Mouse (Mus musculus): ENCODE data around the gene Acot3.
"Not testable (repeated sequence)": the region's sequence is repeated elsewhere in the genome, so short reads cannot be mapped to it uniquely, and the experiment has no call there.

Gene Acot3

DNA sequence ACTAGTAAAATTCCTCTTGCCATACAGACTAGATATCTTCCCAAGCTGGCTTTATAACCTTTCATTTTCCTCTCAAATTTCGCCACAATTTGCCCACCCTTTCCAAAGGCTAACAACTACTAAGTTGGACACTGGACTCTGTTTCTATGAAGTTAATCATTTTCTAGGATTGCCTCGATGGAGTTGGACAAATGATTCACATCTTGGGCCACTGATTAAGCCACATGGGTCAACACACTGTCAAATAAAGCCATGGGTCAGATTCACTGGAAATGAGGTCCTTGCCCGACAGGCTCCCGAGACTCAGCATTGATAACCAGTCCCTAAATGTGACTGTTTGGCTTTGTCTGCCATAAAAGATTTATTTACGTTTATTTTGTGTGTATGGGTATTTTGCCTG lies 9.7 kb upstream of the Acot3 start:
- no peak for DNase-seq (ENCODE audit: extremely low spot score, low read depth, low spot score)

DNA sequence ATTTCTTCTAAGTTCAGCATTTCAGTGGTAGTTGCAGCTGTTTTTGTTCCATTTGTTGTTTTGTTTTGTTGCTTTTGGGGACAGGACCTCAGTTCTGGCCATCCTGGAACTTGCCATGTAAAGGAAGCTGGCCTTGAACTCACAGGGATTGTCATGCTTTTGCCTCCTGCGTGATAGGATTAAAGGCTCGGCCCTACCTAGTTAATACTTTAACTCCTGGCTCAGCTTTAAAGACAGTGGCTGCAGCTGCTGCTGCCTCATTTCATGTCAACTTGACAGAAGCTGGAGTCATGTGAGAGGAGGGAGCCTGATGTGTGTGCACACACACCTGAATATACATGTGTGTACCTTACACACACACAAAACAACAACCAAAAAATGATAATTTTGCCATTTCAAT lies 7.9 kb upstream of the Acot3 start:
- no peak for DNase-seq (ENCODE audit: extremely low spot score, low read depth, low spot score)

DNA sequence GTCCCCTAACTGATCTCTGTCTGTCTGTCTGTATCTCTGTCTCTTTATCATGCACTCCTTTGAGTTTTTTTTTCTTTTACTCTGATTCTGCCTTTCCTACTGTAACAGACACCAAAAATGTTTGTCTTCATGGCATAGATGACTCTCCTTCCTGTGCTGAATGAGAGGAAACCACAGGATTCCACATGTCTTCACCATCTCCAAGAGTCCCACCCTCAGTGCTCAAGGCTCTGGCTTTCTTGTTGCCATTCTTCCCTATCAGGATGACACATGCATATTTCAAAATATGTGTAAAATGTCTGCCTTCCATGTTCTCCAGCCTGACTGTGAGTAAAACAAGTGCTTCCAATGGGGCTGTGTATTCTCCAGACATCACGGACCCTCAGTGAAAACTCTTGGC lies 5.0 kb upstream of the Acot3 start:
- no peak for DNase-seq (ENCODE audit: extremely low spot score, low read depth, low spot score)

DNA sequence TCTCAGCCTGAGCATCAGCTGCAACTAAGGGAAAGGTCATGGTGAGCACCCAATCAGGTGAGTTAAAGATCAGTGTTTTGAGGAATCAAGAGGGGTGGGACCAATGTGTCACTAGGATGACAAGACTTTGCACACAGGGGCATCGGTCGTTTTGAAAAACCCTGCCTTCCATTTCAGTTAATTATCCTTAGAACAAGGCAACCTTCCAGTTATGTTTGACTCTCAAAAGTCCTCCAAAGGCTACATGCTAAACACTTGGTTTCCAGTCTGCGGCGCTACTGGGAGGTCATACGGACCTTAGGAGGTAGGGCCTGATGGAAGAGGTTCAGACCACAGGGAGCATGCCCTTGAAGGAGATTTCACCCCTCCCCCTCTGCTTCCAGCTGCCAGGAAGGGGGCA lies 1.2 kb upstream of the Acot3 start:
- not testable (repeated sequence) for DNase-seq (ENCODE audit: extremely low spot score, low read depth, low spot score)

DNA sequence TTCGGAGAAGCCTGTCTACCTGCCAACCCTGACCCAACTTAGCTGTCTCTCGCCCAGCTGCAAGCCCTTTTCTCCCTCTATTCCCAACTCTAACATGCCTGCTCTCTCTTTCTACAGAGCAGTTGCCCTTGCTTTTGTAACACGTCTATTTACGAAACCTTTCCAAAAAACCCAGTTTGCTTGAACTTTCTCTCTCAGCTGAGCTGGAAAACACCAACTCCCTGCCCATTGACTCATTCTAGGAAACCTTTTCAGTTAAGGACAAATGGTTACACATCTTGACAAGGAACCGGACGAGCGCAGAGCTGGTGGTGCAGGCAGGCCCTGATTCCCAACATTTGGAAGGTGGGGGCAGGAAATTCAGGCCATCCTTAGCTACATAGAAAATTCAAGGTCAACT lies 665 bp downstream of the Acot3 start:
- DNase-seq (ENCODE audit: extremely low spot score, low read depth, low spot score): no peak

DNA sequence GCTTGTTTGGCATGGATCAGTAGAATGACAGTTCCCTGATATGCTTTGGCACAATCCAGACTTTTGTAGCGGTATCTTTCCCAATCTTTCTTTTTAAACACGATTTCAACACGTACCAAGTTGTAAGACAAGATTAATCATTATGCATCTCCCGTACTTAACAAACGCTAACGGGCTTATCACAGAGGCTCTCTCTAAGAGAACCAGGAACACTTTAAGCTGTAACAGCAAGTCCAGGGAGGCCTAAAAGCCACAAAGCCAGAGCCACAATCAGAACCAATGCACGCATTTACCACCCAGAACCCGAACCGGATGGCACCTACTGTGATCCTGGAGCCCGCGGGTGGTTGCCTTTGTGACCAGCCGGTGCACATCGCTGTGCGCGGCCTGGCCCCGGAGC lies 1.2 kb downstream of the Acot3 start:
- no peak for DNase-seq (ENCODE audit: extremely low spot score, low read depth, low spot score)

DNA sequence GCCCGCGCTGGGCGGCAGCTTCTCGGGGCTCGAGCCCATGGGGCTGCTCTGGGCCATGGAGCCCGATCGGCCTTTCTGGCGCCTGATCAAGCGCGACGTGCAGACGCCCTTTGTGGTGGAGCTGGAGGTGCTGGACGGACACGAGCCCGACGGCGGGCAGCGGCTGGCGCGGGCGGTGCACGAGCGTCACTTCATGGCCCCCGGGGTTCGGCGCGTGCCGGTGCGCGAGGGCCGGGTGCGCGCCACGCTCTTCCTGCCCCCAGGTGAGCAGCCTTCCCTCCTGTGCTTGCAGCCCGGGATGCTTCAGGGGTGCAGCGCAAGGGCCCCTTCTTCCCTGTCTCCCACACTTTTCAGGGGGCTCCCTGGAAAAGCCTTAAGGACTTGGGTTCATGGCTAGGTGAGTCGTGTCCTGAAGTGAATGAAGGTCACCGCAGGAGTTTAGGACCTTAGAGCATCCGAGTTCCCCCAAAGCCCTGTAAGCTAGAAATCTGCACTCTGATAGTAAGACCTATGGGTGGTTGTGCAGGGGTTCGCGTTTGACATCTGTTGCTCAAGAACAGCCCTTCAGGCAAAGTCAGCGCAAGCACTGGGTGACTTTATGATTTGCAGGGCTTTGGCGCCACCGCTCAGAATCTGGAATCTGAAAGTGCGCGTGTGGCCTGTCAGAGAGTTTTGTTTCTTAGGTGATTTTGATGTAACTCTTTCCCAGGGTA lies 1.9 kb downstream of the Acot3 start:
- no peak for DNase-seq (ENCODE audit: extremely low spot score, low read depth, low spot score)

DNA sequence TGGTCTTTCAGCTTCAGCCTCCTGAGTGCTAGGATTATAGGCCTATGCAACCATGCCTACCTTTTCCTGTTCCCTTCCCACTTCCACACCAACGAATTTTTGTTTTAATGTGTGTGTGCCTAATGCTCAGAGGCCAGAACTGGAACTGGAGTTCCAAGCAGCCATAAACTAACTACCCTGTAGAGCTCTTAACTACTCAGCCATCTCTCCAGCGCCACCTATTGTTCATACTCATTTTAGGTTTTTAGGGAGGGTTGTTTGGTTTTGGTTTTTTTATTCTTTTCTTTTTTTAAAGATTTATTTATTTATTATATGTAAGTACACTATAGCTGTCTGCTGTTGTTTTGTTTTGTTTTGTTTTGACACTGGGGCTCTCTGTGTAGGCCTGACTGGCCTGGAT lies 9.0 kb downstream of the Acot3 start:
- no peak for DNase-seq (ENCODE audit: extremely low spot score, low read depth, low spot score)

DNA sequence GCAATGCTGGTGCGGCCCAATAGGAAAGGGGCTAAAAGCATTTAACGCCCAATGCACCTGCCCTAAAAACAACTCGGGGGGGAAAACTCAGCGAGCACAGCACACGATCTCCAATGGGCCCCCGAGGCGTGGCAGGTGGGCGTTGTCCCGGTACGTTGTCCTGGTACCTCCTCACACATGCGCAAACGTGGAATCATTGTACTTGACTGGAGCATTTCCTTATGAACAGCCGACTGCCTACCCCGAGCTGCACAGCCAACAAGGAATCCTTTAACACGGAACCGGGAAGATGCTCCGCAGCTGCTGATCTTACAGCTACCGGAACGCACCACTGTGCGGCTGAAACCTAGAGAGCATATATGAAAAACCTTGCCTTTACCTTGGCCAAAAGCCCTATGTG lies 10.4 kb downstream of the Acot3 start:
- DNase-seq (ENCODE audit: extremely low spot score, low read depth, low spot score): no peak

DNA sequence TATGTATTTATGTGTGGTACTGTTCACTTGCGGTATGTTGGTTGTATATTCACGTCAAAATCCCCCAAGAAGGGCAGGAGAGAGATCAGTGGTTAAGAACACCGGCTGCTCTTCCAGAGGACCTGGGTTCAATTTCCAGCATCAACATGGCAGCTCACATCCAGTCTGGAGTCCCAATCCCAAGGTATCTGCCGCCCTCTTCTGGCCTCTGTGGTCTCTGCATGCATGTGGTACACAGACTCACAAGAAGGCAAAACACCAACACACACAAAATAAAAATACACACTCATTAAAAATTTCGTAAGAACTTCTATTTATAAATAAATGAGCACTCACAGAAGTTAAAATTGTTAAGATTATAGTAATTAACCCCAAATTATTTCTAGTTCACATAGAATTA lies 11.3 kb downstream of the Acot3 start:
- DNase-seq (ENCODE audit: extremely low spot score, low read depth, low spot score): no peak

DNA sequence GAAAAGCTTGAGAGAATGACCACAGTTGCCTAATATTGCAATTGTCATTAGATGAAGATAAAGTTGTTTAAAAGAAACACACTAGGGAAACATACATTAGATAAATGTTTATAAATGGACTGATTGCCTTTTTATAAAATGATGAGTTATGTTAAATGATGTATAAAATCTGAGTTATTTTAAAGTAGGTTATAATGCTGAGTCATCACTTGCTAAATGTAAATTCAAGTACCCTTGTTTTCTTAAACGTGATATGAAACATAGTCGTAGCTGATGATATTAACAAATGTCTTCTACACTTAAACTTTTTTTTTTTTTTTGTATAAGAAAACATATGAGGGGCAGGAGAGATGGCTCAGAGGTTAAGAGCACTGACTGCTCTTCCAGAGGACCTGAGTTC lies 11.9 kb downstream of the Acot3 start:
- no peak for DNase-seq (ENCODE audit: extremely low spot score, low read depth, low spot score)

DNA sequence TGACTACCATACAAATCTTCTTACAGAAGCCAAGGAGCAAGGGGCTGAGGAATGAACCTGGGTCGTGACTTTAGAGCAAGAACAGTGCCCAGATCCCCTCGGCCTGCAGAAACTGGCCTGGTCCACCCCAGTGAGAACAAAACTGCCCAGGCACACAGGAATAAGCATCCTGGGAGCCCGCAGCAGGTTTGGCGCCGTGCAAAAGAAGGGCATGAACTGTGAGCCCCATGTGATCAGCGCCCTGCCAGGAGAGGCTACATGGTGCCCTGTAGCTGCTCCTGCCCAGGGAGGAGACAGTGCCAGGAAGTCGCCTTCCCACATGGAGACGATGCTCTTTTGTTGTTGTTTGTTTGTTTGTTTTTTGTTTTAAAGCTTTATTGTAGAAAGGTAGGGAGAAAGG lies 12.7 kb downstream of the Acot3 start:
- no peak for DNase-seq (ENCODE audit: extremely low spot score, low read depth, low spot score)

DNA sequence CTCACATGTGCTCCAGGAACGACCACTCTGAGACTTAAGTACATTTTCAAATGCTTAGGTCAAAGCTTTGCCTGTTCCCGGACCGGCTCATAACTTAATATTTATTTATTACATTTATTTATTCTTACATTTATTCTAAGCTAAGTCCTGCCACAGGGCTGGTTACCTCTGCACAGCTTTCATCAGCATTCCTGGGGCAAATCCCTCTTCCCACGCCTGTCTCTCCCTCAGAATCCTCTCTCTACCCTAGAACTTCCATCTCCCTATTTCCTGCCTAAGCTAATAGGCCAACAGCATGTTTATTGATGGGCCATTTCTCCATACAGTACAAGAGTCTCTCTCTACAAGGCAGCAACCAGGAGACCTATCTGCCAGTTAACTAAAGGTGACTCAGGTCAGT lies 15.8 kb downstream of the Acot3 start:
- DNase-seq (ENCODE audit: extremely low spot score, low read depth, low spot score): no peak

DNA sequence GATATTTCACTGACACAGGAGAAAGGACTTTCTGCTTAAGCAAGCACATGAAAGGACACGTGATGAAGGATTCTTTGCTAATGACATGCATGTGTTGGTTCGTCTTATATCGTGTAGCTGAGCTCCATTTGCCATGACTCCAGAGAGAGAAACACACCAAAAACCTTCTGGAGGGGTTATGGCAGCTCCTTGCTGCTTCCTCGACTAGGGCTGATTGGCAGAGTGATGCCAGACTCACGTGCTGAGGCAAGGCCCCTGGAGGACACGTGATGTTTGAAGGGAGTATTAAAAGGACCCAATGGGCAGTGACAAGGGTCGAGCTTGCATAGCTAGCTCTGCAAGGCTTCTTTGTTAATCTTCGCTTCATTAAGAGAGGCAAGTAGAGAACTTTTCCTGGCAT lies 16.4 kb downstream of the Acot3 start:
- no peak for DNase-seq (ENCODE audit: extremely low spot score, low read depth, low spot score)

DNA sequence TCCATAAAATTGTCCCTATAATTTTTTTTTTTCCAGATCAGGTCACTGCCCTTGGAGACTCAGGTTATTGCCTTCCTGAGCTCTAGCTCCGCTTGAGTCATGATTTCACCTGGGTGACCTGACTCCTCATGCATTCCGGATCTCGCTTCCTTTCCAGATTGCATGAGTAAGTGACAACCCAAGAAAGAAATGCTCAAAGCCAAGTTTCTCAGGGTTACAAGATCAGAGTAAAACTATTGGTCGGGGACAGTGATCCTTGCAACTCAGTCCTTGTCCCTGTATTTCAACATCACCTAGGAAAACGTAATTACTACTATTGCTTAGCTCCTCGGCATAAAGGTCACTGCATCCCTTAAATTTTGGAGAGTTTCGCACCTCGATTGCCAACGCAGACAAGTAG lies 17.0 kb downstream of the Acot3 start, which contains the start of gene Acot5:
Gene Acot5, plus strand, starts transcription at position 340 of the 400 bp plus-strand sequence.
- DNase-seq (ENCODE audit: extremely low spot score, low read depth, low spot score): no peak

DNA sequence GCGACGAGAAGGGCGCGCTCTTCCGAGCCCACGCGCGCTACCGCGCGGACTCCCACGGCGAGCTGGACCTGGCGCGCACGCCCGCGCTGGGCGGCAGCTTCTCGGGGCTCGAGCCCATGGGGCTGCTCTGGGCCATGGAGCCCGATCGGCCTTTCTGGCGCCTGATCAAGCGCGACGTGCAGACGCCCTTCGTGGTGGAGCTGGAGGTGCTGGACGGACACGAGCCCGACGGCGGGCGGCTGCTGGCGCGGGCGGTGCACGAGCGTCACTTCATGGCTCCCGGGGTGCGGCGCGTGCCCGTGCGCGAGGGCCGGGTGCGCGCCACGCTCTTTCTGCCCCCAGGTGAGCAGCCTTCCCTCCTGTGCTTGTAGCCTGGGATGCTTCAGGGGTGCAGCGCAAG lies 17.6 kb downstream of the Acot3 start:
- DNase-seq (ENCODE audit: extremely low spot score, low read depth, low spot score): not testable (repeated sequence)

DNA sequence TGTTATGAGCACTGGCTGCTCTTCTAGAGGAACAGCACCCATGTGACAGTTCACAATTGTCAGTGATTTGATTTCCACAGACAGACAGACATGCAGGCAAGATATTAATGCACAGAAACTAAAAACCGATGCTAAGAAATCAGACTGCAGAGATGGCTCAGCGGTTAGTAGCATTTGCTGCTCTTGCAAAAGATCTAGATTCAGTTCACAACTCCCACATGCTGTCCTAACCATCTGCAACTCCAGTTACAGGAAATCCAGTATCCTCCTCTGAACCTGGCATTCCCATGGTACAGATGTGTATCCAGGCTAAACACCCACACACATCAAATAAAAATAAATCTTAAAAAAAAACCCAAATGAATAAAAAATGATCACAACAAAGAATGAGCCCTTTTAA lies 19.8 kb downstream of the Acot3 start:
- DNase-seq (ENCODE audit: extremely low spot score, low read depth, low spot score): no peak

DNA sequence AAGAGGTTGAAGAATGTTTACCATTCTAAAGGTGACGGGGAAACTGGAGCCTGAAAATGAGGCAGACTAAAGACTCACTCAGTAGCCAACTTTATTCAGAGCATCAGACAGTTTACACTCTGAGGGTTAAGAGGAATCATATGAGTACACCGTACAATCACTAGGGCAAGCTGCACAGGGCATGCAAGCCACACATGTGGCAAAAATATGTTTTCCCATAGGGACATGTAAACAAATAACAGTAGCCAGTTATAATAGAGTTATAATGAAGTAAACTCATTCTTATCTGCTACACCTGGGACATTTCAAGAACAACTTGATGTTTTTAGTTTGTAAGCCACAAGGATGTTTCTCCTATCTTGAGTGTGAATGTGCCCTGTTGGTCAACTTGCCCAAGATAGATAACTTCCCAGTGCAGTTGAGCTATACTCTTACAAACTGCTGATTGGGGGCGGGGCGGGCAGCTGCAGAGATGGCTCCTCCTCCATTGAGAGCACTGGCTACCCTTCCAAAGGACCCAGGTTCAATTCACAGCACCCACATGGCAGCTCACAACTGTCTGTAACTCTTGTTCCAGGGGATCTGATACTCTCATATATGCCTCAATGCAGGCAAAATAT lies 25.5 kb downstream of the Acot3 start:
- DNase-seq (ENCODE audit: extremely low spot score, low read depth, low spot score): no peak

DNA sequence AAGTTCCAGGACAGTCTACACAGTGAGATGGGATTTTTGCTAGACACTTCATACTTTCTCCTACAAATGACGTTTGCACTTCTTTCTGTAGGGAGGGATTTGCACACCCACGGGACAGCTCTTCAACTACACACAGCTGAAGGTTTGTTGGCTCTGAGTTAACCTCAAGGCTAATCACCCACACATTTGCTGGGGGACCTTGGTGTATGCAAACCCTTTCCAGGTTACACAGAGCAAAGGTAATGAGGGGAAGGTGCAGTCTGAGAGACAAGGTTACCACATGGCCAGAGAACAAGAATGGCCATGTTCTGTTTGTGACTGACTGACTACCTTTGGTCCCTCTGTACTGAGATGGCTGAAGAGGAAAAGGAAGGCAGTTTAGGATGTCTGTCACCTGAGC lies 31.9 kb downstream of the Acot3 start:
- no peak for DNase-seq (ENCODE audit: extremely low spot score, low read depth, low spot score)

DNA sequence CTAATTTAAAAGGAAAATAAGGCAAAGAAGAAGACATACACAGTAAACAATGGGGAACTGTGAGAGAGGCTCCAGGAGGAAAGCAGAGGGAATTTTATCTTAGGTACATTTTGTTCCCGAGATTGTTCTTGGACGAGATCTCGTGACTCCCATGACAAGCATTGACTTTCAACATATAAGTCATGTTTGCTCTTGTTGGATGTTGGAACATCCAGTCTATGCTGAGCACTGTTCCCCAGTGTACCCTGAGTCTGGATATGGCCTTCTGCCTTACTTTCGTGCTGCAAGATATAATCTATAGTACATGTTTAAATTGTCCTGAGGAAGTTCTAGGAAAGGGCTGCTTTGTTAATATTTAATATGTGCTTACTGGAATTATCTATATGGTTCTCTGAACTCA lies 32.6 kb downstream of the Acot3 start:
- DNase-seq (ENCODE audit: extremely low spot score, low read depth, low spot score): no peak

DNA sequence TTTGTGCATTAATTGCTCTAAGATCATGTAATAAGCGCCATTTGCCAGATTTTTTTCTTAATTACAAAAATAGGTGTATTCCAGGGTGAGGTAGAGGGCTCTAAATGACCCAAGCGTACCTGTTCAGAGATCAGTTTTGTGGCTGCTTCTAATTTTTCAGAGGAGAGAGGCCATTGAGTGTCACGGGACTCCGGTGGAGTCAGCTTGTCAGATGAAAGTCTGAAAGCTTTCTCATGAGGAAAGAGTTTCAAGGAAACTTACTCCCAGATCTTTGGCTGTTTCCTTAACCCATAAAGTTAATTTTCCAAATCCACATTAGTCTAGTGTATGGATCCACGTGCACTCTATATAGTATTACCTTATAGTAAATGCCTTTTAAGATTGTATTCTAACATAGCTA lies 42.7 kb downstream of the Acot3 start:
- DNase-seq (ENCODE audit: extremely low spot score, low read depth, low spot score): not testable (repeated sequence)

DNA sequence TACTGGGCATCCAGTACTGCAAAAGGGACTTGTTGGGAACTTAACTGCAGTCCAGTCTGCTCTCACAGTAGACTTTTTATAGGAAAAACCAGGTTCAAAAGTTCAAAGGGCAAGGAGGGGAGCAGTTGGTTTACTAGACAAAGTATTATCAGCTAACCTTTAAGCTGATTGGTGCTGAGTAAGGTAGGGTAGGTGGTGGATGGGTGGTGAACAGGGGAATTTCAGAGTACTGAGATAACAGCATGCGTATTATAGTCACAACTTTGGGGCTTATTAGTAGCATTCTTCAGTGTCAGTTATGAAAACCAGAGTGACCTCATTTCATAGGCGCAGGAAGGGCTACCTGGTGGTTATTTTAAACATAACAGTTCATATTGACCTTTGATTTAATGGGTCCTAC lies 47.7 kb downstream of the Acot3 start:
- DNase-seq (ENCODE audit: extremely low spot score, low read depth, low spot score): no peak

DNA sequence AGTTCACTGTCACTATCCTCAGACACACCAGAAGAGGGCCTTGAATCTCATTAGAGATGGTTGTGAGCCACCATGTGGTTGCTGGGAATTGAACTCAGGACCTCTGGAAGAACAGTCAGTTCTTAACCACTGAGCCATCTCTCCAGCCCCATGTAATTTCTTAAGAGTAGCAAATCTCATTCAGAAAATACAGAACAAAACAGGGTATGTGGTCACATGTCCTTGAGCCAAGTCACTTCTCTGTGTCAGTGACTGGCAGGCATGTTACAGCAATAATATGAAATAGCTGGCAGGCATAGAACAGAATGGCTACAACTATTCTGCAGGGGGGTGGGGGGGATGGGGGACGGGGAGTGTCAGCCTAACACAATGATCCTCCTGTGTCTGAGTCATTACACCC lies 48.1 kb downstream of the Acot3 start:
- no peak for DNase-seq (ENCODE audit: extremely low spot score, low read depth, low spot score)

All from hindlimb bud, embryonic 11.5 days (tissue).